Mouse (Mus musculus) MEL (cell line): ENCODE results near the gene Ces2f. TPM values are rescaled to one million over a fixed set of nuclear protein-coding genes. Genes with fewer than 3 reads are reported as not detected.

ENCODE experiments used
- DNase-seq: peaks from one replicate; pipeline ENCODE4 v3.0.0; 2011; ENCODE audit warnings: low read depth, low spot score
- H3K27ac ChIP-seq: 2 replicates; pipeline ENCODE4 v1.5.1; 2012; ENCODE audit warnings: low read depth, mild to moderate bottlenecking, control low read depth, low read length, moderate library complexity; ENCODE audit not compliant: control insufficient read depth
- H3K27me3 ChIP-seq, 2 experiments: fragments of 150-350 bp in 1 of 2; sonication (generic) in 1 of 2; 2 replicates each; pipeline ENCODE4 v1.6.1; 2012; ENCODE audit warnings: low read length in 2 of 2, mild to moderate bottlenecking in 2 of 2, improper control_type of control experiment in 1 of 2, moderate library complexity in 1 of 2; ENCODE audit not compliant: insufficient read depth in 2 of 2, control insufficient read depth in 1 of 2
- H3K36me3 ChIP-seq, 2 experiments: 2 replicates each; pipeline ENCODE4 v1.6.1; 2012 to 2014; ENCODE audit warnings: low read length in 2 of 2, improper control_type of control experiment in 1 of 2, inconsistent platforms in 1 of 2, mild to moderate bottlenecking in 1 of 2; ENCODE audit not compliant: insufficient read depth in 2 of 2, control insufficient read depth in 1 of 2
- H3K4me1 ChIP-seq, 2 experiments: fragments of 150-350 bp in 1 of 2; sonication (generic) in 1 of 2; 2 replicates each; pipeline ENCODE4 v1.6.1; 2012; ENCODE audit warnings: low read length in 2 of 2, improper control_type of control experiment in 1 of 2, mild to moderate bottlenecking in 1 of 2; ENCODE audit not compliant: insufficient read depth in 2 of 2, control insufficient read depth in 1 of 2
- H3K4me3 ChIP-seq, 2 experiments: fragments of 150-350 bp in 1 of 2; sonication (generic) in 1 of 2; 2 replicates each; pipeline ENCODE4 v1.5.1; 2012; ENCODE audit warnings: low read depth in 2 of 2, low read length in 2 of 2, mild to moderate bottlenecking in 2 of 2, moderate library complexity in 2 of 2, control low read depth in 1 of 2, improper control_type of control experiment in 1 of 2; ENCODE audit not compliant: control insufficient read depth in 1 of 2, insufficient read depth in 1 of 2
- H3K79me2 ChIP-seq: 2 replicates; pipeline ENCODE4 v1.6.1; 2012; ENCODE audit warnings: mild to moderate bottlenecking, low read length, moderate library complexity; ENCODE audit not compliant: control insufficient read depth, poor library complexity, insufficient read depth
- H3K9ac ChIP-seq: 2 replicates; pipeline ENCODE4 v1.6.1; 2012; ENCODE audit warnings: low read depth, mild to moderate bottlenecking, control low read depth, low read length, moderate library complexity; ENCODE audit not compliant: control insufficient read depth, poor library complexity, severe bottlenecking
- H3K9me3 ChIP-seq: fragments of 150-350 bp; sonication (generic); replicated peaks from 2 replicates; pipeline ENCODE4 v1.6.1; 2012; ENCODE audit warnings: mild to moderate bottlenecking, low read length, improper control_type of control experiment, moderate library complexity; ENCODE audit not compliant: insufficient read depth
- BHLHE40 ChIP-seq: IDR thresholded peaks from 2 replicates; pipeline ENCODE4 v1.6.1; 2012; ENCODE audit warnings: low read depth, mild to moderate bottlenecking, inconsistent platforms, low read length, improper control_type of control experiment, borderline replicate concordance
- CHD1 ChIP-seq: IDR thresholded peaks from 2 replicates; pipeline ENCODE4 v1.6.1; 2012; ENCODE audit warnings: low read depth, mild to moderate bottlenecking, inconsistent platforms, low read length, improper control_type of control experiment
- CTCF ChIP-seq, 3 experiments: IDR thresholded peaks in 2 of 3; conservative IDR thresholded peaks in 1 of 3; 2 replicates each; pipeline ENCODE4 v1.5.1; 2011 to 2012; ENCODE audit warnings: low read length in 3 of 3, low read depth in 2 of 3, mild to moderate bottlenecking in 2 of 3, improper control_type of control experiment in 1 of 3, inconsistent platforms in 1 of 3, mixed read lengths in 1 of 3, moderate library complexity in 1 of 3; ENCODE audit not compliant: control insufficient read depth in 1 of 3, insufficient read depth in 1 of 3, poor library complexity in 1 of 3, severe bottlenecking in 1 of 3
- MAZ ChIP-seq: IDR thresholded peaks from 2 replicates; pipeline ENCODE4 v1.6.1; 2012; ENCODE audit warnings: low read depth, mild to moderate bottlenecking, inconsistent platforms, low read length, improper control_type of control experiment
- MYB ChIP-seq: IDR thresholded peaks from 2 replicates; pipeline ENCODE4 v1.6.1; 2011; ENCODE audit warnings: mild to moderate bottlenecking, low read depth, low read length, improper control_type of control experiment
- MYC ChIP-seq: IDR thresholded peaks from 2 replicates; pipeline ENCODE4 v1.6.1; 2011; ENCODE audit warnings: low read depth, mild to moderate bottlenecking, low read length, improper control_type of control experiment, moderate library complexity
- POLR2A ChIP-seq, 2 experiments: IDR thresholded peaks; 2 replicates each; pipeline ENCODE4 v1.6.1; 2011 to 2012; ENCODE audit warnings: low read length in 2 of 2, mild to moderate bottlenecking in 2 of 2, control low read depth in 1 of 2, improper control_type of control experiment in 1 of 2, low read depth in 1 of 2, moderate library complexity in 1 of 2; ENCODE audit not compliant: control insufficient read depth in 1 of 2, insufficient read depth in 1 of 2, poor library complexity in 1 of 2
- RAD21 ChIP-seq: IDR thresholded peaks from 2 replicates; pipeline ENCODE4 v1.6.1; 2011; ENCODE audit warnings: mild to moderate bottlenecking, low read depth, low read length, improper control_type of control experiment
- SIN3A ChIP-seq: IDR thresholded peaks from 2 replicates; pipeline ENCODE4 v1.6.1; 2012; ENCODE audit warnings: low read length, improper control_type of control experiment, inconsistent platforms
- SMC3 ChIP-seq: IDR thresholded peaks from 2 replicates; pipeline ENCODE4 v1.6.1; 2011; ENCODE audit warnings: low read depth, low read length, improper control_type of control experiment
- TCF12 ChIP-seq: IDR thresholded peaks from 2 replicates; pipeline ENCODE4 v1.6.1; 2014; ENCODE audit warnings: low read depth, mild to moderate bottlenecking, inconsistent platforms, low read length, improper control_type of control experiment, moderate library complexity
- USF1 ChIP-seq: IDR thresholded peaks from 2 replicates; pipeline ENCODE4 v1.6.1; 2014; ENCODE audit warnings: low read depth, mild to moderate bottlenecking, inconsistent platforms, low read length, improper control_type of control experiment, moderate library complexity
- USF2 ChIP-seq, 2 experiments: IDR thresholded peaks; 2 replicates each; pipeline ENCODE4 v1.6.1; 2011 to 2012; ENCODE audit warnings: improper control_type of control experiment in 2 of 2, low read length in 2 of 2, borderline replicate concordance in 1 of 2, inconsistent platforms in 1 of 2, low read depth in 1 of 2, mild to moderate bottlenecking in 1 of 2; ENCODE audit not compliant: insufficient read depth in 1 of 2
- ZC3H11A ChIP-seq: IDR thresholded peaks from 2 replicates; pipeline ENCODE4 v1.6.1; 2012; ENCODE audit warnings: low read depth, mild to moderate bottlenecking, inconsistent platforms, low read length, improper control_type of control experiment
- polyA plus RNA-seq, 2 experiments: library from polyadenylated mRNA; stranded (reverse) in 1 of 2; unstranded in 1 of 2; fragments of >175 nt in 1 of 2; fragments of >200 nt in 1 of 2; gene quantifications; 2 replicates each; pipeline versions ENCODE4 v1.2.1 to v1.2.4; 2012; ENCODE audit warnings: low replicate concordance in 2 of 2, low read depth in 1 of 2; ENCODE audit not compliant: insufficient read length in 2 of 2, insufficient read depth in 1 of 2, missing spikeins in 1 of 2
- total RNA-seq: library from RNA; depleted of rRNA; stranded (reverse); fragments of 300-350 nt; gene quantifications from 2 replicates; pipeline ENCODE4 v1.2.3, GENCODE M21; 2012

Ces2f gene
- total and polyA plus RNA-seq, 3 experiments: not detected

GRCm38 (mm10) chr8:104925972-104926596 is 21.1 kb upstream of the Ces2f start, which contains the start of gene Ces2e:
Ces2e (plus strand) TSS chr8:104926260.
- H3K4me1 ChIP-seq: no peaks in the 10 kb centered on the region
- no peaks in the 10 kb centered on the region for H3K9me3 ChIP-seq
- H3K79me2 ChIP-seq: no peaks in the 10 kb centered on the region
- no peak within 1 kb of the TSS for H3K9ac ChIP-seq
- no peak within 1 kb of the TSS for H3K27ac ChIP-seq
- no peaks in the 10 kb centered on the region for H3K36me3 ChIP-seq
- no peak within 1 kb of the TSS for H3K4me3 ChIP-seq
- peaks cover 0 to 2% of the 10 kb centered on the region in 2 experiments; a peak in 3 of 4 replicates for H3K27me3 ChIP-seq
- TF ChIP-seq CHD1: no peak
- no peak for TF ChIP-seq ZC3H11A
- no peak for TF ChIP-seq CTCF (IDR thresholded peaks at IDR 0.05 in 2 of 3, conservative IDR thresholded peaks at IDR 0.05 in 1 of 3; ENCODE audit: control insufficient read depth in 1 of 3, insufficient read depth in 1 of 3, low read depth in 2 of 3, low read length in 3 of 3, poor library complexity in 1 of 3, severe bottlenecking in 1 of 3)
- TF ChIP-seq POLR2A (IDR thresholded peaks at IDR 0.05; ENCODE audit: control insufficient read depth in 1 of 2, insufficient read depth in 1 of 2, low read depth in 1 of 2, low read length in 2 of 2, poor library complexity in 1 of 2): no peak
- TF ChIP-seq, all 39 proteins: peak for 0
- no peak for DNase-seq

- Histone ChIP-seq H3K36me3 (no peaks in the 10 kb centered on the region), H3K4me3 (no peak overlapping the region), H3K9me3 (no peaks in the 10 kb centered on the region), H3K27ac (no peak overlapping the region), H3K79me2 (no peaks in the 10 kb centered on the region), H3K4me1 (no peaks in the 10 kb centered on the region), H3K27me3 (peaks cover 0 to 5% of the 10 kb centered on the region in 2 experiments; a peak in 3 of 4 replicates), H3K9ac (no peak overlapping the region)
- no peak for TF ChIP-seq MYB
- no peak for TF ChIP-seq MAZ
- no peak for TF ChIP-seq SMC3
- TF ChIP-seq MYC: no peak
- TF ChIP-seq BHLHE40: no peak
- TF ChIP-seq USF2 (IDR thresholded peaks at IDR 0.05; ENCODE audit: borderline replicate concordance in 1 of 2, insufficient read depth in 1 of 2, low read depth in 1 of 2, low read length in 2 of 2): no peak
- TF ChIP-seq TCF12: no peak
- no peak for TF ChIP-seq USF1
- no peak for DNase-seq
Measured at GRCm38 (mm10) chr8:104927301-104927700, 19.9 kb upstream of the Ces2f start.

GRCm38 (mm10) chr8:104944665-104945064 is 2.5 kb upstream of the Ces2f start:
- Histone ChIP-seq H3K79me2 (no peaks in the 10 kb centered on the region), H3K9ac (no peak overlapping the region), H3K36me3 (no peaks in the 10 kb centered on the region), H3K4me3 (no peak overlapping the region), H3K27ac (no peak overlapping the region), H3K9me3 (no peaks in the 10 kb centered on the region), H3K4me1 (no peaks in the 10 kb centered on the region), H3K27me3 (peaks cover 0 to 5% of the 10 kb centered on the region in 2 experiments; a peak in 3 of 4 replicates)
- no peak for DNase-seq
- TF ChIP-seq CTCF (IDR thresholded peaks at IDR 0.05 in 2 of 3, conservative IDR thresholded peaks at IDR 0.05 in 1 of 3; ENCODE audit: control insufficient read depth in 1 of 3, insufficient read depth in 1 of 3, low read depth in 2 of 3, low read length in 3 of 3, poor library complexity in 1 of 3, severe bottlenecking in 1 of 3): peak in 1 of 3 experiments; percentile 18; a peak in 1 of 6 replicates
- TF ChIP-seq SMC3: peak; percentile 39; the same call in 1 of the 2 replicates
- TF ChIP-seq ZC3H11A: 0 out of 2 replicates have a peak, but pooled peaks have one; percentile 9
- no peak for TF ChIP-seq SIN3A
- no peak for TF ChIP-seq TCF12
- peak; percentile 17 for TF ChIP-seq RAD21
- TF ChIP-seq MYC: no peak
